Mouse (Mus musculus) heart, postnatal 4 days (tissue): Measurements from ENCODE around the gene Mrps18b. TPM values are rescaled to one million over a fixed set of nuclear protein-coding genes. Genes with fewer than 3 reads are reported as not detected.
A peak's percentile ranks its signal among the peaks of the same experiment; 100 is the strongest.
"Not testable (repeated sequence)": the region's sequence is repeated elsewhere in the genome, so short reads cannot be mapped to it uniquely, and the experiment has no call there.

Experiments used
- DNase-seq: peaks from one replicate; pipeline ENCODE4 v3.0.0; 2021
- total RNA-seq, 2 experiments: library from RNA; stranded (reverse); gene quantifications; 2 replicates each; pipeline ENCODE4 v1.2.3; 2021

Mrps18b gene
- 10 to 100 TPM; 56.1 to 58.3 TPM for total RNA-seq

GRCm38 (mm10) chr17:35916297-35917142, at the start of gene Mrps18b, which contains the start of gene Ppp1r10:
Gene Mrps18b (minus strand): TSS chr17:35916389.
Gene Ppp1r10 (plus strand): TSS chr17:35916434.
- peak; percentile 99 for DNase-seq

DNA sequence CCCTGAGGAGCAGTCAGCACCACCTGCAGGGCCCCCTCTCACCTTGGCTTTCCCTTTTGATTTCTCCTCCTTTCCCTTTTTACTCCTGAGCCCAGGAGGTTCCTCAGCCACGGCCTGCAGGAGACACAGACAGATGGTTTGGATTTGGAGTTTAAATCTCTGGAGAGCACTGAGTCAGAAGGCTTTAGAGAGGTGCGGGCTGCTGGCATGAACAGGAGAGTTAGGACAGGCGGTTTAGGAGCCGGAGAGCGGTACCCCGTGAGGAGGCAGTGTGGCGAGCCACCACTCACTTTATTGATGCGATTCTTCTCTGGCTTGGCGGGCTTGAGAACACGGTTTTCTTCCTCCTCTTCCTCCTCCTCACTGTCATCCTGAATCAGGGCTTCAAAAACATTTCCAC, 47.1 kb upstream of the Mrps18b start:
- DNase-seq = no peak

- DNase-seq = no peak
Observed at GRCm38 (mm10) chr17:35958533-35959223, 42.5 kb upstream of the Mrps18b start.

- DNase-seq = no peak
Observed at GRCm38 (mm10) chr17:35954665-35955064, 38.5 kb upstream of the Mrps18b start.

DNA sequence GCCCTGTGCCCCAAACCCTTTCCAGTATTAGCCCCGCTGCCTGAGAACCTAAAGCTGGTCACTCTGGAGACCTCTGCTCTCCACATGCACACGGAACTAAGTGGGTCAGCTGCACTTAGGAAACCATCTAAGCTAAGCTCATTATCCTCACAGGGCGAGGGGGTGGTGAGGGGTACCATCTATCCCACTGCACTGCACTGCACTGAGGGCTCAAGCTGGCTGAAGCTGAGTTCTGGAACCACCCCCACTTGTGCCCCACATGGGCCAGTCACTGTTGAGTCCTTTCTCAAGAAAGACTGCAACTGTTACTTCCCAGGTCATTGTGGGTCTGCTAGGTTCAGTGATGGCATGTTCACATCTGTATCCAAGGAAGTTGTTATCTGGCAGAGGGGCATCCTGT, 36.4 kb upstream of the Mrps18b start:
- DNase-seq = not testable (repeated sequence)

DNA sequence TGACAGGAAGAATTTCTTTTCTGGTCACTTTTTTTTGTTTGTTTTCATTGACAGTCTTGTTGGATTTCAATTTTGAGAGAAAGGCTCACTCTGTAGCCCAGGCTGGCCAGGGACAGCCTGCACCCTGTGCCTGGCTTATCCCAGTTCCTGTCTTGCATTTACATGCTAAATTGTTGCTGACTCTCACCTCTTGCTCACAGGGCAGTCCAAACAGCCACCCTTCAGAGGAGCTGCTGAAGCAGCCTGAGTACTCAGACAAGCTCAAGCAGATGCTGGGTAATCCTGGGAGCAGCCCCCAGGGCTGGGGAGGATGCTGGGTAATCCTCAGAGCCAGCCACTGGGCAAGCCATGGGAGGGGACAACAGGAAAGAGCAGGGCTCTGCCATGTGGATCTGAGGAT, 34.8 kb upstream of the Mrps18b start:
- DNase-seq = not testable (repeated sequence)

GRCm38 (mm10) chr17:35939941-35940340, 23.8 kb upstream of the Mrps18b start:
- DNase-seq = no peak

GRCm38 (mm10) chr17:35939108-35939507, 22.9 kb upstream of the Mrps18b start:
- no peak for DNase-seq

DNA sequence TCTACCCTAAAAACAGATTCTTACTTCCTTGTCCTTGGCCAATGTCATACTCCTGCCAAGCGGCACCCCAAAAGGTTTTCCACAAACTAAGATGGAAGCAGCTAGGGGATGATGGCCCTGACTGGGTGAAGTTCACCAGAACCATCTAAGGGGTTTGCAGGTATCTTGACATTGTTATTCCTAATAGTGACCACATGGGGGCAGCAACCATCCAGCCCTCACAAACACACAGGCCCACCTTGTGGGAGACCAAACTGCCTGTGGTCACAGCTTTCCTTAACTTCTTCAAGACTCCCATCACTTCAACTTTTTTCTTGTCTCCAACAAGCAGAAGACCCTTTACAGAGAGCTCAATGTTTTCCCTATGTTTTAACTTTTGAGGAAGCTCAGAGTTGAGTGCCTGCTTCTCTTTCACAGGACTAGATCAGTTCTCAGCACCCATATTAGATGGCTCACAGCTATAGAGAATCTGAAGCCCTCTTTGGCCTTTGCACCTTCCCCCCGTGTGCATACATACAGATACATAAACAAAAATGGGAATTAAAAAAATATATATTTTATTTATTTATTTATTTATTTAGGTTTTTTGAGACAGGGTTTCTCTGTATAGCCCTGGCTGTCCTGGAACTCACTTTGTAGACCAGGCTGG, 21.6 kb upstream of the Mrps18b start:
- DNase-seq = peak; percentile 44

- not testable (repeated sequence) for DNase-seq
Observed at GRCm38 (mm10) chr17:35935763-35936162, 19.6 kb upstream of the Mrps18b start.

GRCm38 (mm10) chr17:35932608-35933007, 16.4 kb upstream of the Mrps18b start:
- no peak for DNase-seq

DNA sequence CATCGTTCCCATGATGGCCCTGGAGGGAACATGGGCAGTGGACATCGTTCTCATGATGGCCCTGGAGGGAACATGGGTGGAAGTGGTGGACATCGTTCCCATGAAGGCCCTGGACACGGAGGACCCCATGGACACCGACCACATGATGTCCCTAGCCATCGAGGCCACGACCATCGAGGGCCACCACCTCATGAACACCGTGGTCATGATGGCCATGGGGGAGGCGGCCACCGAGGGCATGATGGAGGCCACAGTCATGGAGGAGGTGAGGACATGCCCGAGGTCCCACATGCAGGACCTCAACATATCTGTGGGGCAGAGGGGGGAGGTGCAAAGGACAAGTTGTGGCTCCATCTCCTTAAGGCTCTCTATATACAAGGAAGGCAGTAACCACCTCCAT, 14.4 kb upstream of the Mrps18b start:
- no peak for DNase-seq

- DNase-seq = no peak
Observed at GRCm38 (mm10) chr17:35929534-35929933, 13.3 kb upstream of the Mrps18b start.

DNA sequence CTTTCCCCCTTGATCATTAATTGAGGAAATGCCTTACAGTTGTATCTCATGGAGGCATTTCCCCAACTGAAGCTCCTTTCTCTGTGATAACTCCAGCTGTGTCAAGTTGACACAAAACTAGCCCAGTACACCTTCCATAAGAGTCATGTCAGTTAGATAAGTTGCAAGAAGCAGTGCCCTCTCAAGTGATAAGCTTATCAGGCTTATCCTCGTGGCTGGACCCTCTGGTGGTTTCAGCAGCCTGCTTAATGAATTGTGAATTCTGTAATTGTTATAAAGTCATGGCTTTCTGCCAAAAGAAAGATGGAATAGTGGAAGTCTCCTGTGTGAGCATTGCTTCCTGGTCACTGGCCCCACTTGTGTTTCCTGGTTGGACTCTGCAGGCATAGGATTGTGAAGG, 11.3 kb upstream of the Mrps18b start:
- no peak for DNase-seq

DNA sequence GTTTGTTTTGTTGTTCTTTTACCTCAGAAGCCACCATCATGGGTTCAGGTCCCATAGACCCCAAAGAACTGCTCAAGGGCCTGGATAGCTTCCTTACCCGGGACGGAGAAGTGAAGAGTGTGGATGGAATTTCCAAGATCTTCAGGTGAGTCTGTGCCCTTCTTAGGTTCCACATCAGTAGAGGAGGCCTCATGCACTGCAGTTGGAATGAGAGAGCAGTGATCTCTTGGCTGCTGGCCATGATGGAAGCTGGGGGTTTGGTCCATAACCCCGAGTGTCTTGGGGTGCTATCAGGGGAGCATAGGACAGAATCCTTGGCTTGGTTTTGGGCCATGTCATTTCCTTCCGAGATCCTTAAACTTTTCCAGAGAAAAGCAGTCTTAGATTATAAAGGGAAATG, 7.1 kb upstream of the Mrps18b start:
- no peak for DNase-seq

- no peak for DNase-seq
Observed at GRCm38 (mm10) chr17:35922566-35922965, 6.4 kb upstream of the Mrps18b start.

DNA sequence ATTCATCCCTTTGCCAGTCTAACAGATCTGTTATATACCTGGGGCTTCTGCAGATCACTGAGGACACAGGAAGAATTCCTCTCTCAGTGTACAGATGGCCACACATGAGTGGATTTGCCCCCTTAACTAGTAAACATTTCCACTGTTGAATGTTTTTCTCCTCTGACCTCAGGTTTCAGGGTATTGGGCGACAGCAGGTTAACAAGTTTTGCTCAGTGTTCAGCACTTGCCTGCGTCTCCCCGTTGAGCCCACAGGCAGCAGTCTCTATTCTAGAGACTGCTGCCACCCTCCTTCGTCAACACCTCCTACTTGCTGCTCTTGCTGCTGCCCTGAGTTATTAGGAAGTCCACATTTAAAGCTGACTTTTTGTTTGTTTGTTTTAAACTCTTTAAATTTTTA, 5.5 kb upstream of the Mrps18b start:
- DNase-seq = no peak

DNA sequence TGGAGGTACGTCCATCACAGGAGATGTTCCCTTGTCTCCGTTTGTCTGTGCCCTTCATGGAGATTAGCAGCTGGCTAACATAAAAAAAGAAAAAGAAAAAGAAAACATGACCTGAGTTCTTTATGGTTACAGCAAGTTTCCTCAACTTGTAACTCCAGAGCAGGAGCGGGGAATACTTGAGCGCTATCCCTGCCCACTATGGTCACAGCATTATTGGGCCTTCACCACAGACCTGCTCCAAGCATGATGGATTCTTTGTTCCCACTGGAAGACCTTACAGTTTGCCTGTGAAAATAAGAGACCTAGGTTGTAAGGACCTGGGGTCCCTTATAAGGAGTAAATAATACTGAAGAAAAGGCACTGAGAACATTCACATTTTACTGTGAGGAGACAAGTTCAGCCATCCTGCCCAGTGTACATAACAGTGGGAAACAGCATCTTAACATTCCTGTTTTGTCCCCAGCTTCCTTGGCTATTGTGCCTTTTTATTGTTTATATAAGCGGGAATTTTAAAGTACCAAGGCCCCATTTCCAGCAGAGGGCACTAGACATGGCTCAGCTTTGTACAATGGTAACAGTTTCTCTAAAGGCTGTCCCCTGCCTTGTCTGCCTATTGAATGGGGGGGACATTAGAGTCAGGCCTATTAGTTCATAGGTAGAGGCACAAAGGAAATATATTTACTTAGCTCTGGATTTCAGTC, 4.8 kb upstream of the Mrps18b start:
- no peak for DNase-seq

- no peak for DNase-seq
Observed at GRCm38 (mm10) chr17:35920384-35920783, 4.2 kb upstream of the Mrps18b start.

- no peak for DNase-seq
Observed at GRCm38 (mm10) chr17:35919864-35920301, 3.7 kb upstream of the Mrps18b start.

DNA sequence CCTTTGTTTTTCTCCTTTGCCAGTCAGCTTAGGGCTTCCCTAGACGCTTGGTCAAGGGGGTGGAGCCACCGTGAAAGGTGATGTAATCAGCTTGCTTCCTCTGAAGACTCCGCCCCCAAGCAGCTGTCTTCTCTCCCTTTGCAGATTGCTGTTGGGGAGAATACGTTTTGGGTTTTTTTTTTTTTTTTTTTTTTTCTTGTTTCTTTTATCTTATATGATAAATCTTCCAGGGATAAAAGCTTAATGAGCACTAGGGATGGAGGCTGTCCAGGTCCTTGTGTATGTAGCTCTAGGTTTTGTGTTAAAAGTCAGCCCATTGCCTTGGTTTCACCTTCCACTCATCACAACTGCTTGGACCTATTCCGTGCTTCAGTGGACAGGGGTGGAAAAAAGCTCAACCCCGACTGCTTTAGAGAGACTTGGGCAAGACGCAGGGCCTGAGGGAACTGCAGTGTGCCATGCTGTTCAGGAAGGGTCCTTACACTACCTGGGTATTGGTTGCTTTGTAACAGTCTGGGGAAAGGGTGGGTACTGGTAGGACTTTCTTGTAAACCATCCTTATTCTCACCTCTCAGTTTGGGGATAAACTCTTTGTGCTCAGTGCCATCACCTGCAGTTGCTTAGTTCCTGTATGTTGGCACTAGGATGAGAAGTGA, 3.0 kb upstream of the Mrps18b start:
- peak; percentile 97 for DNase-seq
